Mouse (Mus musculus) lung, embryonic 15.5 days (tissue): ENCODE measurements around the gene Ttn. TPM values are rescaled to one million over a fixed set of nuclear protein-coding genes. Genes with fewer than 3 reads are reported as not detected.

Experiments used
- ATAC-seq: fragments of 200-750 bp; cut with Nextera tagmentation; 2 replicates; pipeline ENCODE4 v1.8.0; 2017; ENCODE audit warnings: moderate number of reproducible peaks, borderline replicate concordance; ENCODE audit not compliant: low FRiP score, low TSS enrichment; ENCODE audit errors: extremely low read depth
- H3K27ac ChIP-seq: fragments of 300-500 bp; sonication (generic); 2 replicates; pipeline ENCODE4 v1.5.1; 2015; ENCODE audit warnings: moderate library complexity, mild to moderate bottlenecking, inconsistent platforms
- H3K27me3 ChIP-seq: fragments of 300-500 bp; sonication (generic); 2 replicates; pipeline ENCODE4 v1.6.1; 2015; ENCODE audit warnings: inconsistent platforms
- H3K36me3 ChIP-seq: fragments of 300-500 bp; sonication (generic); 2 replicates; pipeline ENCODE4 v1.6.1; 2015; ENCODE audit warnings: inconsistent platforms
- H3K4me1 ChIP-seq: fragments of 300-500 bp; sonication (generic); 2 replicates; pipeline ENCODE4 v1.6.1; 2015; ENCODE audit warnings: inconsistent platforms
- H3K4me2 ChIP-seq: fragments of 300-500 bp; sonication (generic); 2 replicates; pipeline ENCODE4 v1.6.1; 2015; ENCODE audit warnings: inconsistent platforms, mild to moderate bottlenecking, moderate library complexity
- H3K4me3 ChIP-seq: fragments of 300-500 bp; sonication (generic); 2 replicates; pipeline ENCODE4 v1.5.1; 2015; ENCODE audit warnings: mild to moderate bottlenecking, inconsistent platforms
- H3K9ac ChIP-seq: fragments of 300-500 bp; sonication (generic); 2 replicates; pipeline ENCODE4 v1.6.1; 2015; ENCODE audit warnings: inconsistent platforms
- H3K9me3 ChIP-seq: fragments of 300-500 bp; sonication (generic); 2 replicates; pipeline ENCODE4 v1.6.1; 2016; ENCODE audit warnings: inconsistent platforms
- WGBS: fragments of 180-500 bp; shearing (Covaris S2); methylation state at CpG from one replicate; pipeline ENCODE4 v1.1.7; 2015; 5-methylcytosine and 5-hydroxymethylcytosine counted together
- polyA plus RNA-seq: library from polyadenylated mRNA; unstranded; fragments of >200 nt; fragmentation: Nextera tagmentation; extraction: Ambion mirVana; gene quantifications from 2 replicates; pipeline ENCODE4 v1.2.1, GENCODE M21; 2015

Ttn gene
- polyA plus RNA-seq, 1 experiment from 2014 or later, result 21.3 TPM

GRCm38 (mm10) chr2:76961420-76962044 is 20.8 kb downstream of the Ttn start:
- Histone ChIP-seq H3K4me3 (no peak overlapping the region), H3K9ac (no peak overlapping the region), H3K27me3 (no peaks in the 10 kb centered on the region), H3K9me3 (no peaks in the 10 kb centered on the region), H3K27ac (no peak overlapping the region), H3K4me1 (no peaks in the 10 kb centered on the region), H3K4me2 (no peak overlapping the region), H3K36me3 (no peaks in the 10 kb centered on the region)
- ATAC-seq, result no peak
- WGBS, result 71% methylated on average over 10 of the region's 10 CpGs

DNA sequence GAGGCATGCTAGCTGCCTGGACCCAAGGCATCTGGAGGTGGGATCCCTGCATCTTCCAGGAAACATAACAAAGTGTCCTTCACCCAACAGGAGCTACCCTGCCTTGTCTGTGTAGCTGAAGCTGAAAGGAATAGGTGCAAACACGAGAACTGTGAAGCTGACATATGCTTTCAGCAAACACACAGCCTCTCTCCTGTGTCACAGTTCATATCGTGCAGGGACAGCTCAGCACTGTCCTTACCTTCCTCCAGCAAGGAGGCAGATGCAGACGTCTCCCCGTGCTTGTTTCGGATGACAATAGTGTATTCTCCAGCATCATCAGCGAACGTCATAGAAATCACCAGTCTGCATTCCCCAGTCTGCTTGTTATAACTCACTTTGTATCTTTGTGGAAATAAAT is 32.6 kb downstream of the Ttn start:
- Histone ChIP-seq H3K27me3 (no peaks in the 10 kb centered on the region), H3K27ac (no peak overlapping the region), H3K4me2 (no peak overlapping the region), H3K9ac (no peak overlapping the region), H3K4me3 (no peak overlapping the region), H3K4me1 (no peaks in the 10 kb centered on the region), H3K36me3 (no peaks in the 10 kb centered on the region), H3K9me3 (no peaks in the 10 kb centered on the region)
- ATAC-seq, result no peak
- WGBS, result 67% methylated on average over 7 of the region's 7 CpGs

GRCm38 (mm10) chr2:76938515-76938914 is 43.8 kb downstream of the Ttn start:
- Histone ChIP-seq H3K9me3 (no peaks in the 10 kb centered on the region), H3K4me2 (no peak overlapping the region), H3K36me3 (no peaks in the 10 kb centered on the region), H3K4me1 (no peaks in the 10 kb centered on the region), H3K27ac (no peak overlapping the region), H3K9ac (no peak overlapping the region), H3K4me3 (no peak overlapping the region), H3K27me3 (no peaks in the 10 kb centered on the region)
- ATAC-seq, result no peak
- WGBS, result 59% methylated on average over 10 of the region's 10 CpGs

DNA sequence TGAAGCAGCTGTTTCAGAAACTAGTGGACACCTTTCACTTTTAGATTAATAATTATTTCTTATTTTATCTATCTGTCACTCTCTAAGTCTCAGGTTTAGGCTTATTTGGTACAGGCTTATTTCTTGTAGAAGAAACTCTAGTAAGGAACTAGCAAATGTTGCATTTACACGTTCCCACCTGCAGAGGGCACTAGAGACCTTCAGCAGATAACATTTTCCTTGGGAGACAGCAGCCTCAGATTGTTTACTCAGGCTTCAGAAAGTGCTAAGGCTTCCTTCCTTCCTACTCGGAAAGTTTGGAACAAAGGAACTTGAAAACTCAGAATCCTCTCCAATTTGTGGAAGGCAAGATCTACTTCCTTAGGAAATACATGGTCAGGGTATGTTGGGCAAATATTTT is 52.6 kb downstream of the Ttn start:
- H3K27me3 ChIP-seq, result no peaks in the 10 kb centered on the region
- ATAC-seq, result no peak
- no peaks in the 10 kb centered on the region for H3K36me3 ChIP-seq

DNA sequence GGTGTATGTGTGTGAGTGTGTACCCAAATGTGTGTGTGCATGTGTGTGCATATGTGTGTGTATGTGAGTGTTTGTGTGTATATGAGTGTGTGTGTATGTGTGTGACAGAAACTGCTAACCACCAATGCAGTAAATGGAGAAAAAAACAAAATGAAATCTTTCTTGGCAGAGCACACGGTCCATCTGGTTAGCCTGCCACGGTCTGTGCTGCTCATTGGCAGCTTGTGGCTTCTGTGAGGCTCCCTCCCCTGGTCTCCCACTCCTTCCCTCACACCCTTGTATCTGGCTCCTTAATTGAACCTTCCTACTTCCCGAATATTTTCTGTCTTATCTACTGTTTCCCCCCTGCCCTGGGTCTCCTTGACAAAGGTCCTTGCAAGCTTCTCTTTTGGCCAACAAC is 53.5 kb downstream of the Ttn start:
- ATAC-seq, result no peak
- Histone ChIP-seq H3K9ac (no peak overlapping the region), H3K27ac (no peak overlapping the region), H3K4me1 (no peaks in the 10 kb centered on the region), H3K4me2 (no peak overlapping the region), H3K4me3 (no peak overlapping the region), H3K27me3 (no peaks in the 10 kb centered on the region), H3K36me3 (no peaks in the 10 kb centered on the region), H3K9me3 (no peaks in the 10 kb centered on the region)
- WGBS, result 44% methylated on average over 3 of the region's 3 CpGs

More for the DNA sequence above, 52.6 kb downstream of the Ttn start:
- Histone ChIP-seq H3K4me2 (no peak overlapping the region), H3K27ac (no peak overlapping the region), H3K4me3 (no peak overlapping the region), H3K4me1 (no peaks in the 10 kb centered on the region), H3K9me3 (no peaks in the 10 kb centered on the region), H3K9ac (no peak overlapping the region)
- 1% methylated on average over 2 of the region's 2 CpGs for WGBS

- Histone ChIP-seq H3K27me3 (no peaks in the 10 kb centered on the region), H3K9me3 (no peaks in the 10 kb centered on the region), H3K4me1 (no peaks in the 10 kb centered on the region), H3K4me3 (no peak overlapping the region), H3K36me3 (no peaks in the 10 kb centered on the region), H3K27ac (no peak overlapping the region), H3K4me2 (no peak overlapping the region), H3K9ac (no peak overlapping the region)
- WGBS, result 45% methylated on average over 7 of the region's 7 CpGs
- no peak for ATAC-seq
Observed at GRCm38 (mm10) chr2:76928298-76928697, 54.0 kb downstream of the Ttn start.

DNA sequence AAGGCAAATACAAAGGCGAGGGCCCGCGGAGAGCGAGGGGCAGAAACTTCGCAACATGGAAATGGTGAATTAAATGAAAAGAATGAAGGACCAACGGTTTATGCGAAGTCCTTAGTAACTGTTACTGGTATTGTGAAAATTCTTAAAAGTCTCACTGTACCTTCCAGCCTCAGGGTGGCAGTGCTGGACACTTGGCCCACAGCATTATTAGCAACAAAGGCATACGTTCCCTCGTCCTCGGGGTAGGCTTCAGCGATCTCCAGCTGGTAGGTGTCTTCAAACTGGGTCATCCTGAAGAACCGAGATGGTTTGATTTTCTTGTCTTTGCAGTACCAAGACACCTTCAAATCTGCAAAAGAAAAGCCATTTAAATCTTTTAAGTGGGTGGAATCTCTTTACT is 55.4 kb downstream of the Ttn start:
- no peaks in the 10 kb centered on the region for H3K36me3 ChIP-seq
- no peak overlapping the region for H3K4me2 ChIP-seq
- WGBS, result 70% methylated on average over 12 of the region's 12 CpGs
- H3K4me3 ChIP-seq, result no peak overlapping the region
- ATAC-seq, result no peak
- no peak overlapping the region for H3K27ac ChIP-seq
- no peaks in the 10 kb centered on the region for H3K27me3 ChIP-seq
- H3K4me1 ChIP-seq, result no peaks in the 10 kb centered on the region
- H3K9ac ChIP-seq, result no peak overlapping the region
- H3K9me3 ChIP-seq, result no peaks in the 10 kb centered on the region

GRCm38 (mm10) chr2:76914959-76915358 is 67.4 kb downstream of the Ttn start:
- H3K9me3 ChIP-seq, result no peaks in the 10 kb centered on the region
- H3K27me3 ChIP-seq, result no peaks in the 10 kb centered on the region
- H3K4me3 ChIP-seq, result no peak overlapping the region
- no peak overlapping the region for H3K4me2 ChIP-seq
- H3K4me1 ChIP-seq, result no peaks in the 10 kb centered on the region
- WGBS, result 90% methylated on average over 10 of the region's 10 CpGs
- ATAC-seq, result no peak
- H3K9ac ChIP-seq, result no peak overlapping the region
- no peak overlapping the region for H3K27ac ChIP-seq
- no peaks in the 10 kb centered on the region for H3K36me3 ChIP-seq

- 74% methylated on average over 15 of the region's 15 CpGs for WGBS
- Histone ChIP-seq H3K9me3 (no peaks in the 10 kb centered on the region), H3K4me1 (no peaks in the 10 kb centered on the region), H3K9ac (no peak overlapping the region), H3K4me2 (no peak overlapping the region), H3K36me3 (no peaks in the 10 kb centered on the region), H3K27ac (no peak overlapping the region), H3K27me3 (no peaks in the 10 kb centered on the region), H3K4me3 (no peak overlapping the region)
- no peak for ATAC-seq
Observed at GRCm38 (mm10) chr2:76908705-76909457, 73.5 kb downstream of the Ttn start.

GRCm38 (mm10) chr2:76903351-76903750 is 79.0 kb downstream of the Ttn start:
- no peaks in the 10 kb centered on the region for H3K9me3 ChIP-seq
- ATAC-seq, result no peak
- H3K27ac ChIP-seq, result no peak overlapping the region
- H3K27me3 ChIP-seq, result no peaks in the 10 kb centered on the region
- WGBS, result 86% methylated on average over 11 of the region's 11 CpGs
- H3K4me2 ChIP-seq, result no peak overlapping the region
- H3K36me3 ChIP-seq, result no peaks in the 10 kb centered on the region
- no peak overlapping the region for H3K4me3 ChIP-seq
- H3K9ac ChIP-seq, result no peak overlapping the region
- no peaks in the 10 kb centered on the region for H3K4me1 ChIP-seq

DNA sequence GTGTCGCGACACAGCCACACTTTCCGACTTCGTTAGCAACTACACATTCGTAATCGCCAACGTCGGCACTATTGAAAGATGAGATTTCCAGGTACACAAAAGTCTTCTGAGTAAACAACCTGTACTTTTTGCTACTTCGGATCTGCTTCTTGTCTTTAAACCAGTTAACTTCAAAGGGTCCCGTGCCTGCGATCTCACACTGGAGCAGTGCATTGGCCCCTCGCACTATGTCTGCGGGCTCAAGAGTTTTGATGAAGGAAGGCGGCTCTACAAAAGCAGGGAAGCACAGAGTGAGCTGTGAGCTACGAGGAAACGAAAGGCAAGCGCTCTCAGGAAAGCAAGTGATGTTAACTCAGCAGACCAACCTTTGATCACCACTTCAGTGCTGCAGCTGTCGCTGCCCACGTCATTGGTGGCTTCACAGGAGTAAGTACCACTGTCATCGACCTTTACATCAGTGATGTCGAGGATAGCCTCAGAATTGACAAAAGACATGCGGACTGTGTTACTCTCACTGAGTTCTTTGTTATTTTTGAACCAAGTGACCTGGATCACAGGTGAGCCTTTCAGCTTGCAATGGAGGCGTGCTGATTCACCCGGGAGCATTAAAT is 80.8 kb downstream of the Ttn start:
- no peaks in the 10 kb centered on the region for H3K36me3 ChIP-seq
- ATAC-seq, result no peak

DNA sequence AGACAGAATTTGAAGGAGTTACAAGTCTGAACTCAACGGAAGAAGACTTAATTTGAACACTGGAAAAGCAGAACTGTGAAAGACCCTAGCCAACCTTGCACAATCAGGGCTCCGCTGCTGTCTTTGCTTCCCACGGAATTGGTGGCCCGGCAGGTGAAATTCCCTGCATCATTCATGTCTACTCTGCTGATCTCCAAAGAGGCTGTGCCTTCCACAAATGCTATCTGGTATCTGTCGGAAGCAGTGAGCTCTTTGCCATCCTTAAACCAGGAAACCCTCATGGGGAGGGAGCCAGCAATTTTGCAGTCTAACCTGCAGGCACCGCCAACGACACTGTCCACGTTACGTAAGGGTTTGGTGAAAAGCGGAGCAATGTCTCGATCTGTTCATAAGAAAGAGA is 82.5 kb downstream of the Ttn start:
- Histone ChIP-seq H3K4me1 (no peaks in the 10 kb centered on the region), H3K27ac (no peak overlapping the region), H3K4me2 (no peak overlapping the region), H3K4me3 (no peak overlapping the region), H3K9me3 (no peaks in the 10 kb centered on the region), H3K36me3 (no peaks in the 10 kb centered on the region), H3K9ac (no peak overlapping the region), H3K27me3 (no peaks in the 10 kb centered on the region)
- WGBS, result 92% methylated on average over 11 of the region's 11 CpGs
- no peak for ATAC-seq

More for the DNA sequence above, 80.8 kb downstream of the Ttn start:
- WGBS, result 77% methylated on average over 24 of the region's 24 CpGs
- Histone ChIP-seq H3K4me3 (no peak overlapping the region), H3K27ac (no peak overlapping the region), H3K27me3 (no peaks in the 10 kb centered on the region), H3K9ac (no peak overlapping the region), H3K9me3 (no peaks in the 10 kb centered on the region), H3K4me2 (no peak overlapping the region), H3K4me1 (no peaks in the 10 kb centered on the region)
